Mouse (Mus musculus): ENCODE measurements at regions not wholly inside any gene's neighbourhood (a gene's known extent, or its start where the extent isn't known, plus 50 kb on each side); places are given as distances from the start of the nearest gene placed in this dataset.

- DNase-seq (ENCODE audit: low spot score), result no peak
Measured at GRCm38 (mm10) chr3:104295015-104295719, 75.0 kb upstream of the Magi3 start.

GRCm38 (mm10) chr3:104293869-104294268 is 73.7 kb upstream of the Magi3 start:
- DNase-seq (ENCODE audit: low spot score), result no peak

- DNase-seq (ENCODE audit: low spot score), result no peak
Measured at GRCm38 (mm10) chr3:104288970-104289680, 69.0 kb upstream of the Magi3 start.

DNA sequence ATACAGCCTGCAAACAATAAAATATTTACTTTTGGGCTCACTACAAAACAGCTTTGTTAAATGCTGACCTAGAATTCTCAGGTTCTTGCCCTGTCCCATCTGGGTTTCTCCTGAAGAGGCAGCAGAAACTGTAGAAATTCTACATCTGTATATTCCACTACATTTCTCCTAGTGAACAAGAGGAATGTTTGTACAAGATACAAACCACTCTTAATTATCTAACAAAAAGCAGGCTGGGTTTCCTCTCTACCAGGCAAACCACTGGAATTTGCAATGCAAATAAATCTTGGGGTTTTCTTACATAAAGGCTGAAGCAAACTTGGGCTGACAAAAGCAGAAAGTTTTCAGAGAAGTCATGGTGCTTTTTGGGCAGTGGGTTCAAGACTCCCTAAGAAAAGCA is 67.7 kb upstream of the Magi3 start:
- DNase-seq (ENCODE audit: low spot score), result no peak

DNA sequence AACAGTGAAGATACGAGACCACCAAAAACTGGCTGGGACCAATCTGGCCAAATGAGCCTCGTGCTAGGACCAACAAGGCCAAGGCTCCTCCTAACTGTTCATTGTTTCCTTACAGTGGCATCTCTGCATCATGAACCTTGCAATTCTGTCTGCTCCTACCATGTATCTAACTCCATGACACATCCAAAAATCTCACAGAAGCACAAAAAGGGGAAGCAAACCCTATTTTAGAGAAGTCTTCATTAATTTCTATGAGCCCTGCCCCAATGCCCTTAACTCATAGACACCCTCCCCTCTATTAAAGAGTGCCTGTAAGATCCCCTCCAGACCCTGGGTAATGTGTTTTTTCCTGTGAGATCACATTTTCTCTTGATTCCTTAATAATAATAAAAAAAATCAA is 64.8 kb upstream of the Magi3 start:
- no peak for DNase-seq (ENCODE audit: low spot score)

GRCm38 (mm10) chr3:104283855-104284254 is 63.7 kb upstream of the Magi3 start:
- DNase-seq (ENCODE audit: low spot score), result no peak

DNA sequence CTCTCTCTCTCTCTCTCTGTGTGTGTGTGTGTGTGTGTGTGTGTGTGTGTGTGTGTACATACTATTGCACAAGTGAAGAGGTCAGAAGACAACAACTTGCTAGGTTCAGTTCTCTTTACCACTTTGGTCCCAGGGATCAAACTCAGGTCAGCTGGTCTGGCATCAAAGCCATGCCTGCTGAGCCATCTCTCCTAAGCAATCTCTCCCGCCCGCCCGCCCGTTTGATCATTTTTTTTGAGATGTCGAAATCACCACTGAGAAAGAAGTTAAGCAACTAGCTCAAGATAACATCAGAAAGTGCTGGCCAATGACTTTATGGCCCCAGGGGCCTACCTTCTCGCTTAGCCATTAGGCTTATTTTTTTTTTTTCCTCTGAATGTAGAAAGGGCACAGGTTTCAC is 59.3 kb upstream of the Magi3 start:
- DNase-seq (ENCODE audit: low spot score), result no peak

DNA sequence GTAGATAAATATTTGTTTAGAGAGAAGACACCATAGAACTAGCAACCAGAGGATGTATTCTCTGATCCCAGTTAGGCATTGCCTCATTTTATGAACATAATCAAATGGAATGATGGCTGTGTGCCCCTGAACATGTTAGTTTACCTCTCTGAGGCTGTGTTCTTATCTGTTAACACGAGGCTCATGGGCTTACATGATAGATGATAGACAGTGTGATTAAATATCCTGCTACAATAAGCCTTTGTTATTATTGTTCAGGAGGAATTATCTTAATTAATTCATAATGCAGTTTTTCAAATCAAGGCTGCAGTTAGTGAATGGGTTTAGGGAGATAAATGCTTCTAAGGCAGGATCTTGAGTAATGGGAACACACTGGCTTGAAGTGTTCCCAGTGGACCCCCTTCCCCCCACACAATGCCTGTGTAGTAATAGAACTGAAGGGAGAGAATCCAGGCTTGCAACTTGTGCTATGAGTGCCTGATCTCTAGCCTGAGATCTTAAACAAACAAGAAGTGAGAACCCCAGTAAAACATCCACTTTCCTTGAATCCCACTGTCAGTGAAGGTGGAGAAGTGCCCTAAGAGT is 54.6 kb upstream of the Magi3 start:
- DNase-seq (ENCODE audit: low spot score), result no peak

DNA sequence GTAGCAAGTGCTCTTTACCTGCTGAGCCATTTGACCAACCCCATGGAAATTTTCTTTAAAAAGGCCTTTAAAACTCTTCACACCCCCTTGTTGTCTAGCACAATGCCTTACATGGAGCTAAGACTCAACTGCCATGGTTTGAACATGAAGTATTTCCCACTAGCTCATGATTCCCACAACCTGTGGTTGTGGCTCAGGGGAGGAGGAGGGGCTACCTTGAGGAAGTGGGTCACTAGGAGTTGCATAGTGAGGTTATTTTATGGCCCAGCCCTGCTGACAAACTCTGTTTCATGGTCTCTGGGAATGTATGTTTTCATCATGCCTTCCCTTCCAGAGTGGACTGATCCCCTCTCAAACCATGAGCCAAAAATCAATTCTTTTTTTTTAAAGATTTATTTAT is 53.9 kb upstream of the Magi3 start:
- no peak for DNase-seq (ENCODE audit: low spot score)
